Mouse (Mus musculus) ES-Bruce4 (cell line): Measurements from ENCODE around the gene Tekt1.

Experiments used
- CTCF ChIP-seq: IDR thresholded peaks from one replicate; pipeline ENCODE4 v1.8.1; 2011; ENCODE audit warnings: low read depth, low read length
- POLR2A ChIP-seq: IDR thresholded peaks from one replicate; pipeline ENCODE4 v1.8.1; 2011; ENCODE audit warnings: low read length; ENCODE audit not compliant: insufficient read depth

DNA sequence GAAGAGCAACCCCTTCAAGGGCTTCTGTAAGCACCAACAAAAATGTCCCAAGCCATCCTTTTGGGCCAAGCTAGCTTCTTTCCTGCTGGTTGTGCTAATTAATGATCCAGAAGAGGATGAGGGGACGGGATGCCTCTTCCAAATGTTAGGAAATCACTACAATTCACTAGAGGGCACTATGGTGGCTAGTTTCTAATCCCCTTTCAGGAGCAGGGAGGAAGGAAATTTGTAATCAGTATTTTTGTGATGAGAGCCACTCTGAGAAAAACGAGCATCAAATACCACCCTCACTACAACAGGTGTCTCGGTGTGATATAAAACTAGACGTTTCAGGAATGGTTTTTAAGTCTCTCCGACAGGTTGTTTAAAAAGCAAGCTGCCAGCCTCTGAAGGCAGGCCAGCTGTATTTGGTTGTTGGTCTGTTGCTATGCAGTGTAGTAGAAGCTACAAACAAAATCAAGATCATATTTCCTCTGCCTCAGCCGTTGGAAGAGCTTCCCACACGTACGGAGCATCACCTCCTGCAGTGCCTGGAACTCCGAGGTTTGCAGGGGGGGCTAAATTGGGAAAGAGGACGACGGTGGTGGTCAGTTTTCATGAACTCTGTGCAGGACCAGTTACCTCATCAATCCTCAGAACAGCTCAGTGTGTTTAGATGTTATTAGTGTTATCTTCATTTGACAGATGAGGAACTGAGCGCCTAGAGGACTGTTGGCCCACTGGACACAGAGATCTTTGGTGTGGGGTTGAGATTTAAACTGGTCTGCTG lies 7.8 kb upstream of the Tekt1 start:
- no peak for TF ChIP-seq POLR2A
- TF ChIP-seq CTCF, result no peak
